Mouse (Mus musculus) frontal cortex, postnatal 36 days (tissue): ENCODE results near the gene Ptprg.

Source experiments
- DNase-seq, 2 experiments: peaks; one replicate each; pipeline ENCODE4 v3.0.0; 2022; ENCODE audit warnings: low spot score in 2 of 2

Gene Ptprg

GRCm38 (mm10) chr14:11881082-11881481 lies 327.8 kb downstream of the Ptprg start:
- DNase-seq: no peak

- no peak for DNase-seq
These were observed 330.0 kb downstream of the Ptprg start for GRCm38 (mm10) chr14:11883142-11883921.

GRCm38 (mm10) chr14:11883995-11884394 lies 330.7 kb downstream of the Ptprg start:
- DNase-seq: no peak

GRCm38 (mm10) chr14:11886417-11886816 lies 333.1 kb downstream of the Ptprg start:
- no peak for DNase-seq

GRCm38 (mm10) chr14:11890890-11891289 lies 337.6 kb downstream of the Ptprg start:
- DNase-seq: no peak

- DNase-seq: no peak
These were observed 339.3 kb downstream of the Ptprg start for GRCm38 (mm10) chr14:11892621-11893020.

GRCm38 (mm10) chr14:11895486-11895885 lies 342.2 kb downstream of the Ptprg start:
- peak; percentile 50 to 81 for DNase-seq

GRCm38 (mm10) chr14:11902794-11903193 lies 349.5 kb downstream of the Ptprg start:
- DNase-seq: no peak

GRCm38 (mm10) chr14:11906130-11906675 lies 352.9 kb downstream of the Ptprg start:
- DNase-seq: no peak

- DNase-seq: no peak
These were observed 358.9 kb downstream of the Ptprg start for GRCm38 (mm10) chr14:11912253-11912652.

- DNase-seq: no peak
These were observed 363.9 kb downstream of the Ptprg start for GRCm38 (mm10) chr14:11917225-11917624.

- no peak for DNase-seq
These were observed 375.2 kb downstream of the Ptprg start for GRCm38 (mm10) chr14:11928545-11928944.

GRCm38 (mm10) chr14:11932517-11932916 lies 379.2 kb downstream of the Ptprg start:
- no peak for DNase-seq

GRCm38 (mm10) chr14:11934556-11934955 lies 381.2 kb downstream of the Ptprg start:
- DNase-seq: no peak

- no peak for DNase-seq
These were observed 381.9 kb downstream of the Ptprg start for GRCm38 (mm10) chr14:11935281-11935680.

GRCm38 (mm10) chr14:11935698-11936097 lies 382.4 kb downstream of the Ptprg start:
- no peak for DNase-seq

GRCm38 (mm10) chr14:11938912-11939311 lies 385.6 kb downstream of the Ptprg start:
- no peak for DNase-seq

GRCm38 (mm10) chr14:11941989-11942514 lies 388.7 kb downstream of the Ptprg start:
- no peak for DNase-seq

GRCm38 (mm10) chr14:11950379-11950778 lies 397.0 kb downstream of the Ptprg start:
- no peak for DNase-seq

GRCm38 (mm10) chr14:11955020-11955882 lies 401.9 kb downstream of the Ptprg start:
- DNase-seq: no peak

- peak; percentile 7 to 38 for DNase-seq
These were observed 407.2 kb downstream of the Ptprg start for GRCm38 (mm10) chr14:11960269-11961121.
